Mouse (Mus musculus) layer of hippocampus, adult 18-20 months (tissue): ENCODE data around the gene Frat2. TPM values are rescaled to one million over a fixed set of nuclear protein-coding genes. Genes with fewer than 3 reads are reported as not detected.

Experiments used
- DNase-seq, 2 experiments: peaks; one replicate each; pipeline ENCODE4 v3.0.0; 2022; ENCODE audit warnings: low spot score in 2 of 2
- total RNA-seq, 2 experiments: library from RNA; stranded (reverse); gene quantifications; 2 replicates each; pipeline ENCODE4 v1.2.3; 2021

The Frat2 gene
- total RNA-seq, 2 experiments from 2014 or later, result 12.9 to 13.1 TPM

- DNase-seq, result no peak
Measured at GRCm38 (mm10) chr19:41824950-41825349, 23.0 kb downstream of the Frat2 start.

GRCm38 (mm10) chr19:41822589-41822988 lies 25.3 kb downstream of the Frat2 start:
- DNase-seq, result no peak

- no peak for DNase-seq
Measured at GRCm38 (mm10) chr19:41821436-41821835, 26.5 kb downstream of the Frat2 start.

DNA sequence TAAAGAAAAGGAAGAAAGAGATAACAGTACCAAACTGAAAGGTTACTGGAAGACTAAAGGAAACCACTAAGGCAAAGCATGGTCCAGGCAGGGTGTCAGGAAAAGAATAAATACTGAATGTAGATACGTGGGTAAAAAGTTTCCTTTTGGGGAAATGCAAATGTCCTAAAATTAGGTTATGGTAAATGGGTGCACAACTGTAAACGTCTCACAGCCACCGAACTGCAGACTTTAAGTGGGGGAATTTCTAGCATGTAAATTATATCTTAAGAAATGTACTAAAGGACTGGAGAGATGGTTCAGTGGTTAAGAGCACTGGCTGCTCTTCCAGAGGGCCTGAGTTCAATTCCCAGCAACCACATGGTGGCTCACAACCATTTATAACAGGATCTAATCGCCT lies 29.2 kb downstream of the Frat2 start:
- no peak for DNase-seq

- no peak for DNase-seq
Measured at GRCm38 (mm10) chr19:41817325-41817724, 30.6 kb downstream of the Frat2 start.

GRCm38 (mm10) chr19:41816915-41817314 lies 31.0 kb downstream of the Frat2 start:
- DNase-seq, result no peak

- DNase-seq, result no peak
Measured at GRCm38 (mm10) chr19:41816410-41816809, 31.5 kb downstream of the Frat2 start.

GRCm38 (mm10) chr19:41813374-41813773 lies 34.6 kb downstream of the Frat2 start:
- no peak for DNase-seq

GRCm38 (mm10) chr19:41812525-41812924 lies 35.4 kb downstream of the Frat2 start:
- DNase-seq, result no peak

DNA sequence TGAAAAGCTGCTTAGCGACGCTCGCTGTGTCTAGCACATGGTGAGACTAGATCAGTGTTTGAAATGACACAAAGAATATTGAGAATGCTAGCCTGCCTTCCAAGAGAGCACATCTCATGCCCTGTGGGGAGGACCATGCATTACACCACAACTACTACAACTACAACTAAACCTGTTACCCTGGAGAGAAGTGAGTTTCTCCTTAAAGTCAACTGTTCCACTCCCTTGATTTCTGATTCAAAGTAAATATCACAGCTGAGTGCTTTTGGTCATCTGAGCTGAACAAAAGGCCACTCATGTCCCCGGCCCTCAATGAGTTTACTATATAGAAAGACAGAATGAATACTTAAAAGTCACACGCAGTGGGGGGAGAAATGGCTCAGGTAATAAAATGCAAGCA lies 37.9 kb downstream of the Frat2 start:
- no peak for DNase-seq

- no peak for DNase-seq
Measured at GRCm38 (mm10) chr19:41808104-41808634, 39.8 kb downstream of the Frat2 start.

DNA sequence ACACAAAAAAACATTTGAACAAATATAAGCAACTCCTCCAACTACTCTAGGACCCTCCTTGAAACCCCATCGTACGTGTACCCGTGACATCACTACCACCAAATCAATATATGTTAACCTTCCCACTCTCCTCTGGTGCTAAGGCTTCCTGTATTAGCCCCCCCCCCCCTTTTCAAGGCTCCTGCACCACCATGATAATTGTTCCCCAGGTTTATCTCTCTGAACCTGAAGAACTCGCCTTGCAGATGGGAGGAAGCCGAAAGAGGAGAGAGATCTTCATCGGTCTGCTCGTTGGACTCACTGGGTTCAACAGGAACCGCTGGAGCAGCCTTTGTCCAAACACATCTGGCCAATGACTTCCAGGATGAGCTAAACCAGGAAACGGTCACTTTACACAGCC lies 40.4 kb downstream of the Frat2 start:
- no peak for DNase-seq

GRCm38 (mm10) chr19:41805831-41806230 lies 42.1 kb downstream of the Frat2 start:
- no peak for DNase-seq

DNA sequence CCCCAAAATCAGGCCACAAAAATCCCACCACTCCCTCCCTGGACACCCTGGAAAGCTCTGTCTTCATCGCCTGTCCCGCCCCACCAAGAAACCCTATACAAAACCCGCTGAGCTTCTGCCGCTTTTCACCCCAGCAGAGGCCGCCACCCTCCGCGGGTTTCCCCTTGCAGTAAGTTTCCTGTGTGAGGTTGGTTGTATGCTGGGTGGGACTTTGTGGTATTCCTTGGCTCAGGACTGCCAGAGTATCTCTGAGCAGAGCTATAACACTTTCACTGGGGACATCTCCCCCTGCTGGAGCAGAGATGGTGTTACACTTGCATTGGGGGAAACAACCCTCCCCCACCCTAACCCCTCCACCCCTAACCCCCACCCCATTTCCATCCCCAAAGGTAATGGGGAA lies 44.6 kb downstream of the Frat2 start:
- no peak for DNase-seq

DNA sequence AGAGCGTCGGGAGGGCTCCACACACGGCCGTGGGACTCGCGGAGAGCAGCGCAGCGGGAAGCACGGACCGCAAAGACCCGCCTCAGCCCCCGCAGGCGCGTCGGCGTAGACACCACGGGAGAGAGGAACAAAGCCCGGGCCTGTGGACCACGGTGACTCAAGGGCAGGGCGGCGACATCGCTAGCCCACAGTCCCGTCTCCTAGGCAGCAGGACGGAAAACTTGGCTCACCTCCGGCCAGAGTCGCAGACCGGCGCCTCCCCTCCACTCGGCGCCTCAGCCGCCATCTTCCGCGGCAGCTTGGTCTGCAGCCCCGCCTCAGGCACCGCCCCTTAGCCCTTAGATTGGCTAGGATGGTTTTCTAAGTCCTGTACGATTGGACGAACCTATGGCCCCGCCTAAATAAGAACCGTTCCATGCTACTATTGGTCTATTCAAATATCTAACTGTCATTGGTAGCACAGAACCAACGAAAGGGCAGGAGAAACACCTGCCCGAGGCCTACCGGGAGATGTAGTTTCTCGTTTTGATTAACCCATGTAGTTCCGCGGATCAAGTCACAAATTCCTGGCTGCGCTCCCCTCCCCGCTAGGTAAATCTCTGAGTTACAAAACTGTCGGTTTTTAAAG lies 46.1 kb downstream of the Frat2 start, which contains the start of gene Arhgap19:
Gene Arhgap19, minus strand, starts transcription at position 306 of the 628 bp plus-strand sequence.
- peak; percentile 85 to 95 for DNase-seq

- peak in 1 of 2 experiments; percentile 9 for DNase-seq
Measured at GRCm38 (mm10) chr19:41800986-41801741, 46.8 kb downstream of the Frat2 start.

- DNase-seq, result no peak
Measured at GRCm38 (mm10) chr19:41800451-41800850, 47.5 kb downstream of the Frat2 start.

DNA sequence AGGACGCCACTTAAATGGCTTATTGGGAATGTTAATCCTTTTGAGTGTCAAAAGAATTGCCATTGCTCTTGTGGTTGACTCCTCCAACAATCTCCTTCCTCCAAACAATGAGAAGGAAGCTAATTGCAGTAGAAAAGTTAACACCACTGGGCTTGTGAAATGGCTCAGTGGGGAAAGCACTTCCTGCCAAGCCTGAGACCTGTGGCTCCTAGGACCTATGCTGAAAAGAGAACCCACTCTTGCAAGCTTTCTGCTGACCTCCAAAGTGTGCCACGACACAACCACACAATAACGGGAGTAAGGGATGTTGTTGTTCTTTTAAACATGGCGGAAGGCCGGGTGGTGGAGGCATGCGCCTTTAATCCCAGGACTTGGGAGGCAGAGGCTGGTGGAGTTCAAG lies 50.4 kb downstream of the Frat2 start:
- DNase-seq, result no peak

DNA sequence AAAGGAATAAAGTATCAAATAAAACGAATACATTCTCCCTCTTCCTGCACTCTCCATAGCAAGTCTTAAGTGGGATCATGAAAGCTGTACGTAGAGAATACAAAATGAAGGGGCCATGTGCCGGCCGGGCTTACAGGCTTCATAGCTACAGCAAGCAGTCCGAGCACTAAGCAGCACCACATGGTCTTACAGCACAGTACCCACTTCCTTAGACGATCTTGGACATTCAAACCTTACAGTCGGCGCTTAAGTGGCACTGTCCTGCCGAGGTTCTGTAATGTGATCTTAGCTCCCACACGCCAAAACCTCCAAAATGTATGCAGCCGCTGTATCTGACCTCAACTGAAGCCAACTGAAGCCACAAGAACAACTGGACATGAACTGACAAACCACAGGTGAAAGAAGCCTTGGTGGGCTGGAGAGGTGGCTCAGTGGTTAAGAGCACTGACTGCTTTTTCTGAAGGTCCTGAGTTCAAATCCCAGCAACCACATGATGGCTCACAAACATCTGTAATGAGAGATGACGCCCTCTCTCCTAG lies 51.1 kb downstream of the Frat2 start:
- no peak for DNase-seq

- no peak for DNase-seq
Measured at GRCm38 (mm10) chr19:41796148-41796760, 51.7 kb downstream of the Frat2 start.
